Mouse (Mus musculus): ENCODE measurements at regions not wholly inside any gene's neighbourhood (a gene's known extent, or its start where the extent isn't known, plus 50 kb on each side); places are given as distances from the start of the nearest gene placed in this dataset.
A peak's percentile ranks its signal among the peaks of the same experiment; 100 is the strongest.

GRCm38 (mm10) chr11:52628875-52629274 is 135.6 kb upstream of the Fstl4 start:
- DNase-seq (ENCODE audit: low spot score in 2 of 2) = no peak

- no peak for DNase-seq (ENCODE audit: low spot score in 2 of 2)
Measured at GRCm38 (mm10) chr11:52629776-52630175, 134.7 kb upstream of the Fstl4 start.

GRCm38 (mm10) chr11:52631579-52631978 is 132.9 kb upstream of the Fstl4 start:
- DNase-seq (ENCODE audit: low spot score in 2 of 2) = no peak

GRCm38 (mm10) chr11:52634189-52634588 is 130.2 kb upstream of the Fstl4 start:
- DNase-seq (ENCODE audit: low spot score in 2 of 2) = no peak

GRCm38 (mm10) chr11:52635716-52636389 is 128.6 kb upstream of the Fstl4 start:
- DNase-seq (ENCODE audit: low spot score in 2 of 2) = no peak

GRCm38 (mm10) chr11:52638939-52639338 is 125.5 kb upstream of the Fstl4 start:
- no peak for DNase-seq (ENCODE audit: low spot score in 2 of 2)

- peak in 1 of 2 experiments; percentile 20 for DNase-seq (ENCODE audit: low spot score in 2 of 2)
Measured at GRCm38 (mm10) chr11:52641725-52642338, 122.6 kb upstream of the Fstl4 start.

- DNase-seq (ENCODE audit: low spot score in 2 of 2) = no peak
Measured at GRCm38 (mm10) chr11:52644081-52644768, 120.2 kb upstream of the Fstl4 start.

- no peak for DNase-seq (ENCODE audit: low spot score in 2 of 2)
Measured at GRCm38 (mm10) chr11:52648176-52648839, 116.1 kb upstream of the Fstl4 start.

GRCm38 (mm10) chr11:52648849-52649400 is 115.5 kb upstream of the Fstl4 start:
- DNase-seq (ENCODE audit: low spot score in 2 of 2) = no peak

- DNase-seq (ENCODE audit: low spot score in 2 of 2) = no peak
Measured at GRCm38 (mm10) chr11:52654640-52655039, 109.8 kb upstream of the Fstl4 start.

- no peak for DNase-seq (ENCODE audit: low spot score in 2 of 2)
Measured at GRCm38 (mm10) chr11:52655720-52656474, 108.5 kb upstream of the Fstl4 start.

- no peak for DNase-seq (ENCODE audit: low spot score in 2 of 2)
Measured at GRCm38 (mm10) chr11:52661234-52661633, 103.2 kb upstream of the Fstl4 start.

GRCm38 (mm10) chr11:52661894-52662593 is 102.4 kb upstream of the Fstl4 start:
- no peak for DNase-seq (ENCODE audit: low spot score in 2 of 2)

GRCm38 (mm10) chr11:52665343-52665742 is 99.1 kb upstream of the Fstl4 start:
- DNase-seq (ENCODE audit: low spot score in 2 of 2) = no peak

- no peak for DNase-seq (ENCODE audit: low spot score in 2 of 2)
Measured at GRCm38 (mm10) chr11:52675022-52675421, 89.4 kb upstream of the Fstl4 start.

- DNase-seq (ENCODE audit: low spot score in 2 of 2) = no peak
Measured at GRCm38 (mm10) chr11:52678259-52678658, 86.2 kb upstream of the Fstl4 start.

- no peak for DNase-seq (ENCODE audit: low spot score in 2 of 2)
Measured at GRCm38 (mm10) chr11:52685436-52685835, 79.0 kb upstream of the Fstl4 start.

- DNase-seq (ENCODE audit: low spot score in 2 of 2) = no peak
Measured at GRCm38 (mm10) chr11:52692701-52693100, 71.7 kb upstream of the Fstl4 start.

GRCm38 (mm10) chr11:52701682-52702081 is 62.8 kb upstream of the Fstl4 start:
- no peak for DNase-seq (ENCODE audit: low spot score in 2 of 2)

- DNase-seq (ENCODE audit: low spot score in 2 of 2) = no peak
Measured at GRCm38 (mm10) chr11:52703391-52703790, 61.0 kb upstream of the Fstl4 start.

Data from frontal cortex, postnatal 10 days (tissue).